Mouse (Mus musculus): ENCODE measurements around the gene H2-K1.

The H2-K1 gene

DNA sequence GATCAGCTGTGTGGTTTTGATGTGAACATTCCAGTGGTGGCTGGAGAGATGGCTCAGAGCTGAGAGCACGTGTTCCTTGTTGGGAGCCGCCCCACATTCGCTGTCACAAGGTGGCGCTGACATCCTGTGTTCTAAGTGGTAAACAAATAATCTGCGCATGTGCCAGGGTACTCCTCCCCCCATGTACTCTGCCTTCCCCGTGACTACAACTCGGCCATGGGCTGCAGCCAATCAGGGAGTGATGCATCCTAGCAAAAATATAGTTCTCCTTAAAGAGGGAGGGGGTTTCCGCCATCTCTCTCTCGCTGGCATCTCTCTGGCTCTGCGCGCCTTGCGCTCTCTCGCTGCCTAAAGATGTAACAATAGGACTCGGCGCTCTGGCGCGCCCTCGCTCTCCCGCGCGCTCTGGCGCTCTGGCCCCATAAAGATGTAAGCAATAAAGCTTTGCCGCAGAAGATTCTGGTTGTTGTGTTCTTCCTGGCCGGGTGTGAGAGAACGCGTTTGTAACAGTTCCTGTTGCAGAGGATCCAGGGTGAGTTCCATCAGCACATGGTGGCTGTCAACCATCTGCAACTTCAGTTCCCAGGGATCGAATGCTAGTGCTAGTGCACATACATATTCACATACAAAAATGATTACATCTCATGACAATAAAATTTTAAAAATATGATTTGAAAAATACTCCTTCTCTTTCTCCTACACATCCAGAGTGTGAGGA is 18.8 kb downstream of the H2-K1 start:
- peak; percentile 89 for DNase-seq

GRCm38 (mm10) chr17:33980181-33981035 is 19.7 kb downstream of the H2-K1 start:
- DNase-seq = no peak

- no peak for DNase-seq
Observed at GRCm38 (mm10) chr17:33979512-33980050, 20.6 kb downstream of the H2-K1 start.

GRCm38 (mm10) chr17:33978631-33979031 is 21.5 kb downstream of the H2-K1 start:
- DNase-seq = peak; percentile 56

DNA sequence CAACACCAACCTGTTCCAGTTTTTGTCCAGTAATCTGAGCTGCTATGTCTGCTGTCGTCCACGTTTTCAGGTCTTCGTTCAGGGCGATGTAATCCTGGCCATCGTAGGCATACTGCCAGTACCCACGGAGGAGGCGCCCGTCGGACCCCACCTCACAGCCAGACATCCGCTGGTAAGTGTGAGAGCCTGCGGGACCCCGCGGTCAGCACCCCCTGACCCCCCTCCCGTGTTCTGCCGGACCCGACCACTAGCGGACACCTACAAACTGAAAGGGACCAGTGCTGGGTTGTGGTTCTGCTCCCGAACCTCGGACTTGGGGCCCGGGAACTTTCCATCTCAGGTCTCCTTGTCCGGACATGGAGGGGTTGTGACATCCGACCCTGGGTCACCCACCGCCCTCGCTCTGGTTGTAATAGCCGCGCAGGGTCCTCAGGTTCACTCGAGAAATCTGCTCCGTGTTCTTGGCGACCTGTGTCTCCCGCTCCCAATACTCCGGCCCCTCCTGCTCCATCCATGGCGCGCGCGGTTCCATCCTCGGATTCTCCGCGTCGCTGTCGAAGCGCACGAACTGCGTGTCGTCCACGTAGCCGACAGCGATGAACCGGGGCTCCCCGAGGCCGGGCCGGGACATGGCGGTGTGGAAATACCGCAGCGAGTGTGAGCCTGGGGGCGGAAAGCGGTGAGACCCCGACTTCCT is 22.1 kb downstream of the H2-K1 start:
- DNase-seq = no peak

DNA sequence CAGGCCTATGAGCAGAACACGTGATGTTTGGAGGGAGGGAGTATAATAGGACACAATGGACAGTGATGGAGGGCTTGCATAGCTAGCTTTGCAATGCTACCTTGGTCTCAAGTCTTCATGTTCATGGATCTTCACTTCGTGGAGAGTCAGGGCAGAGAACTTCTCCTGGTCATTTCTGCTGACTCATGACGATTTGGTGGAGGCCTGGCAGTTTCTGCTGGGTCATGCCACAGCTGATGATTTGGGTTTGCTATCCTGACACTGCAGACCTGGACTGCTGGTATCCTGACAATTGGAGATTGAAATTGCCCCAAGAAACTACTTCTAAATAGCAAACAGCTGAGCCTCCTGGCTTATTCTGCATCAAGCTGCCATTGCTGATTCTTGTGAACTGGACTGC is 26.6 kb downstream of the H2-K1 start:
- no peak for DNase-seq

DNA sequence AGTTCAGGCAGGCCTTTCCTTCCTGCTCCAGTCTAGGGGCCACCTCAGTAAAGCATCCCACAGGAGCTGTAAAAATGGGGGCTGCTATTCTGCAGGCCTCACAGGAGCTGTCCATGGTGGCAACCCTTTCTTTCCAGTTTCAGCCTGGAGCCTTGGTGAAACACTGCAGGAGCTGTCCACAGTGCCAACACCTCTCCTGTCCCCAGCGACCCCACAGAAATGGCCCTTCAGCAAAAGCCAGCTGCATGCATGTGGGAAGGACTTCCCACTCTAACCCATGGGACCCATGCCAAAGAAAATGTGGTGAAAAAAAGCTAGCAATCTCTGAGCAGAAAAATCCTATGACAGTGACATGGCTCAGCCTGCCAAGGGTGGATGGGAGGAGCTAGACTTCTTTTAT is 27.5 kb downstream of the H2-K1 start:
- DNase-seq = no peak

GRCm38 (mm10) chr17:33969394-33969793 is 30.8 kb downstream of the H2-K1 start:
- no peak for DNase-seq

GRCm38 (mm10) chr17:33968927-33969326 is 31.2 kb downstream of the H2-K1 start:
- peak; percentile 39 for DNase-seq

DNA sequence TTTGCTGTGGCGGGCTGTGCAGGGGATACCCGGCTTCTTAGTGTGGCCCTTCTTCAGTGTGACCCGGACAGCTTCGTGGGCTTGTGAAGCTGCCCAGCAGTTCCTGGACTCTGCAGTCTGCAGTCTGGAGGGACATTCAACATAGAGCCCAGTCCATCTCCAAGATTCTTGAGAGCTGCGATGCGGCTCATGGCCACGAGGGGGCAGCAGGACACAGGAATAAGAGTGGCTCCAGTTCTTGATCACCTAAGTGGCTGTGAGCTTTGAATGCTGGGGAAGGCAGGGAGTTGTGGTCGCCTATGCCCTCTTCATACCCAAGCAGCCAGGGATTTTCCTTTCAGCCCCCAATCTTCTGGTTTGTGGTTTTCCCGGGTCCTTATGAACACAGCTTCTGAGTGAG is 31.7 kb downstream of the H2-K1 start:
- DNase-seq = peak; percentile 78

DNA sequence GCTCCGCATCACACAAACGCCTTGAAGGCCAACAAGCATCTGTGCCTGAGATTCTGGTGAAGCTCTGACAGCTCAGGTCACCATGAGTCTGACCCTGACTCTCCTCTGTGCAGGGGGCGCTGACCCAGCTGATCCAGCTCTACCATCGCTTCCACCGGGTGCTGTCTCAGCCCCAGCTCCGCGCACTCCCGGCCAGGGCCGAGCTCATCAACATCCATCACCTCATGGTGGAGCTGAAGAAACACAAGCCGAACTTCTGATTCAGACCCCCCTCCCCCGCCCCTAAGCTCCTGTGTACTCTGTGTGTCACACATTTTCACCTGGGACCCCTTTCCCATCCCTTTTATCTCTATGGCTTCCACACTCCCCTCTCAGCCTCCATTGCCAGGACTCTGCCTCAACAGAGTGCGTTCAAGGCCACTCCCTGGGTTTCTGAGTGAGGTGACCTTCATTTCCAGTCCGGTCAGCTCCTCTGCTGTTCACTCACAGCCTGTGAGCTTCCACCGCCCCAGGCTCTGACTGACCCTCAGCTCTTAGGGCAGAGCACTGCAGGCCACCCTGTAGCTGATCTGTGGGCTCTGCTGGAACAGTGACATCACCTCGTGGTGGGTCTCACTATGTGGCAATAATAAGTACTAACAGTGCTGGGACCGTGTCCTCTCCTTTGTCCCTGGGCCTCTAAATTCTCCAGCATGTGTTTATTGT is 34.1 kb downstream of the H2-K1 start:
- DNase-seq = no peak

DNA sequence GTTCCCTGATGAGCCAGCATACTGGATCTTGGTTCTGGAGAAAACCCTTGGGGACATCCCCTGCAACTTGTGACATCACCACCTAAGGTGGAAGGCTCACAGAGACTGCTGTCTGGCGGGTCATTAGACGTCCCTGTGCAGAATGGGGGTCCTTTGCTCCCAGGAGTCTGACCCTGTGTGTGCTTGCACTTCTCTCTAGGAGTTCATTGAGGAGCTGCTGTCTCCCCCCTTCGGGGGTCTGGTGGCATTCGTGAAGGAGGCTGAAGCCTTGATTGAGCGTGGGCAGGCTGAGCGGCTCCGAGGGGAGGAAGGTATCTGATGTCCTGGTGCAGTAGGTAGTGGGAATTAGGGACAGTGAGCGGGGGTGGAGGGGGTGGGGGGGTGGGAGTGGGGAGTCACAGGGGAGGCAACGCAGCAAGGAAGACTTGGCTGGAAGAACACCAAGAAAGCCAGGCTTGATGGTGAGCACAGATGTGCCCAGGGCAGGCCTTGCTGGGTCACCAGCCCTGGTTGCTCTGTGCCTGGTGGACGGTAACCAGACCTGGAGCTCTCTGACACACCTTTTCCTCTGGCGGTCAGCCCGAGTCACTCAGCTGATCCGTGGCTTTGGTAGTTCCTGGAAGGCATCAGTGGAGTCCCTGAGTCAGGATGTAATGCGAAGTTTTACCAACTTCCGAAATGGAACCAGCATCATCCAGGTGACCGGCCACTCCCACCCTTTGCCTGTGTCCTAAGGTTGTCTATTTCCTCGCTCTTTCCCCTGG is 34.9 kb downstream of the H2-K1 start:
- no peak for DNase-seq

- DNase-seq = no peak
Observed at GRCm38 (mm10) chr17:33962876-33963275, 37.3 kb downstream of the H2-K1 start.

DNA sequence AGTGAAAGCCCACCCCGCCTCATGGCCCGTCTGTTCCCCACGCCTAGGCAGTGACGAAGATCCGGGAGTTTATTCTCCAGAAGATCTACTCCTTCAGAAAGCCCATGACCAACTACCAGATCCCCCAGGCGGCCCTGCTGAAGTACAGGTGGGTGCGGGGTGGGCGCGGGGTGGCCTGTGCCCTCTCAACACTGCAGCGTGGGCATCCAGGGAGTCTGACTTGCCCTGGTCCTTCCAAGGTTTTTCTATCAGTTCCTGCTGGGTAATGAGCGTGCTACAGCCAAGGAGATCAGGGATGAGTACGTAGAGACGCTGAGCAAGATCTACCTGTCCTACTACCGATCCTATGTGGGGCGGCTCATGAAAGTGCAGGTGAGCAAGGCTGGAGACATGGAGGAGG is 40.2 kb downstream of the H2-K1 start:
- DNase-seq = no peak

- DNase-seq = no peak
Observed at GRCm38 (mm10) chr17:33959135-33959534, 41.0 kb downstream of the H2-K1 start.

DNA sequence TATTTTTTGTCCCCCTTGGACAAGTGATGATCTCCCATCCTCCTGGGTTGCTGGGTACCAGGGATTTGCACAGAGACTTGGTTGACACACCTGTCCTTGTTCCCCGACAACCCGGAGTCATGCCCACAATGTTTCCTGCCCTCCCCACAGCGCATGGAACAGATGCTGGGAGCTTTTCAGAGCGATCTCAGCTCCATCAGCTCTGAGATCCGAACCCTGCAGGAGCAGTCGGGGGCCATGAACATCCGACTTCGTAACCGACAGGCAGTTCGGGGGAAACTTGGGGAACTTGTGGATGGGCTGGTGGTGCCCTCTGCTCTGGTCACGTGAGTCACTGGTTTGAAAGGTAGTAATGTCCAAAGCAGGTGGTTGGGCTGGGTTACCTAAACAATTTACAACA is 41.7 kb downstream of the H2-K1 start:
- DNase-seq = no peak

DNA sequence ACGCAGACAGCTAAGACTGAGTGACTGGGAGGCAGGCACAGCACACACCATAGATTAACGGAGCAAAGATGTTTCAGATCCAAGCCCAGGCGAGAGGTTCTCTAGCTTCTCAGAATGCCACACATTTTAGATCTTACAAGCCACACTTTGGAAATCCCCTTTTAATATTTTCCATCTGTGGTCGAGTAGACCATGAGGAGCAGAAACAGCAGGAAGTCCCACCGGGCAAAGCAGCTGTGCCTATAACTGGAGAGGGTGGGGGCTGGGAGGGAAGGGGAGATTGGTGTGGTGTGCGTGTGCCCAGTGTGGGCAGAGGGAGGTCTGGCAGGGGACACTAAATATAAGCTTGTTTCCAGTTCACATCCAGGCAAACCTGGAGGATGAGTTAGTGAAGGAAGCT is 42.7 kb downstream of the H2-K1 start:
- DNase-seq = no peak

- no peak for DNase-seq
Observed at GRCm38 (mm10) chr17:33956336-33956735, 43.8 kb downstream of the H2-K1 start.

- peak; percentile 97 for DNase-seq
Observed at GRCm38 (mm10) chr17:33955555-33956214, 44.5 kb downstream of the H2-K1 start, which contains the start of the genes Vps52 and Rps18. TSS of gene Vps52 (plus strand) at chr17:33955812. TSS of gene Rps18 (minus strand) at chr17:33956001.

- no peak for DNase-seq
Observed at GRCm38 (mm10) chr17:33954646-33955554, 45.2 kb downstream of the H2-K1 start.

All from thymus, postnatal 25 days (tissue).